Mouse (Mus musculus): Measurements from ENCODE around the gene Ttc33.

The Ttc33 gene

DNA sequence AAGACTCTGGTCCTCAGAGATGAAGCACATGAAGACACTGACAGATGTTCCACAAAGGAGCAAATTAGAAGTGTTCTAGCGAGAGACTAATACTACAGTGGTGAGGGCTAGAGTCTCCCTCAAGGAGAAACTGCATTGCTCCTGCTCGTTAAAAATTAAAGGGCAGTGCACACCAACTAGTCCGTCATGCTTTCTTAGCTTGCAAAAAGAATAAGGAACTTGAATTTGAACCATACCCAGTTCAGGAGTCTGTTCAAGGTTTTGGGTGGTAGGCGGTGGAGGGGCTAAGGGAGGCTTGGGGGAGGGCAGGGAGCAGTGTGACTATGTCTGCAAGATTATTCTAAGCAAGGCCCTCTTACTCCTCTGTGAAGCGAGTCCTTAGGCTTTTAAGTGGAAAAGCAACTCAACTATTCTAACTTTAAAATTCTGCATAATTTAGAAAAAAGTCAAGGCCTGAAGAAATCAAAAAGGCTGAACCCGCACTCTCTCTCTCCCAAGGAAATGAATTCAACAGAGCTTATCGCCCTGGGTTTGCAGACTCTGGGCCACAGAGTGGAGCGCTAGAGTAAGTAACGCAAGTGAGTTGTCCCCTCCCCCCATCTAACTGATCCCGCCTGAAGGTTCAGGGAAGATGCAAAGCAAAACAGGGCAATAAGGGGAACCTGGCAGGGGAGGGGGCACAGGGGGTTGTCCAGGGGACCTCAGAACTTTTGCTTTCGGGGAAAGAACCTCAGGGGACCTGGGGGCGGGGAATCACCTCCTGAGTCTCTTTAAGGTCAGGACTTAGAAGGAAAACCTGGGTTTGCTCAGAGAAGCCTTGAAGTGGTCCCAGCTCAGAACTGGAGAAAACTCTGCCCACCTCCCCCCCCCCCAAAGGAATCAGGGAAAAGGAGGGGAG is 56.2 kb downstream of the Ttc33 start:
- DNase-seq (ENCODE audit: low read depth, low spot score), result peak; percentile 71

DNA sequence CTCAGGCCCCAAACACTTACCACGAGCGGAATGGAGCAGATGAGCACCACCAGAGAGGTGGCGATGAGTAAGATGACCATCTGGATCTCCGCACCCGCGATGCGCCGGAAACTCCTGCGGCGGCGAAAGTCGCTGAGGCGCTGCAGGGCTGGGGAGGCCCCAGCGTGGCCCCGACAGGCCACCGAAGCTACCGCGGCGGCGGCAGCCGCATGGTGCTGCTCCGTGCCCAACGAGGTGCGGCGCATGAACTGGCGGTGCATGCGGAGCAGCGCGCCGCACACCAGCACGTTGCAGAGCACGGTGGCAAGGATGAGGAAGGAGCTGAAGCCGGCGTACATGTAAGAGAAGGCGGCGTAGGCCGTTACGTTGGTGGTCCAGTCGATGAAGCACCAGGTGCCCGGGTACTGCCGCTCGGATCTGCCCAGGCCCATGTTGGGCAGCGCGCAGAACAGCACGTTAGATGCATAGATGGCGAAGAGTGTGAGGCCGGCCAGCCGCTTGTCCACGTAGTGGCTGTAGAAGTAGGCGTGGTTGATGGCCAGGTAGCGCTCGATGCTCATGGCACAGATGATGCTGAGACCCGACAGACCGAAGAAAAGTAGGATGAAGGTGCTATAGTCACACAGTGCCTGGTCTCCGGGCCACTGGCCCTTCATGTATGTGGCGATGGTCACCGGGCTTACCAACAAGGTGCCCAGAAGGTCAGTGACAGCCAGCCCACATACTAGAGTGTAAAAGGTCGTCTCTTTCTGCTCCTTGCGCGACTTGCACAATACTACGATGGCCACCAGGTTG is 57.1 kb downstream of the Ttc33 start:
- peak; percentile 41 for DNase-seq (ENCODE audit: low read depth, low spot score)

DNA sequence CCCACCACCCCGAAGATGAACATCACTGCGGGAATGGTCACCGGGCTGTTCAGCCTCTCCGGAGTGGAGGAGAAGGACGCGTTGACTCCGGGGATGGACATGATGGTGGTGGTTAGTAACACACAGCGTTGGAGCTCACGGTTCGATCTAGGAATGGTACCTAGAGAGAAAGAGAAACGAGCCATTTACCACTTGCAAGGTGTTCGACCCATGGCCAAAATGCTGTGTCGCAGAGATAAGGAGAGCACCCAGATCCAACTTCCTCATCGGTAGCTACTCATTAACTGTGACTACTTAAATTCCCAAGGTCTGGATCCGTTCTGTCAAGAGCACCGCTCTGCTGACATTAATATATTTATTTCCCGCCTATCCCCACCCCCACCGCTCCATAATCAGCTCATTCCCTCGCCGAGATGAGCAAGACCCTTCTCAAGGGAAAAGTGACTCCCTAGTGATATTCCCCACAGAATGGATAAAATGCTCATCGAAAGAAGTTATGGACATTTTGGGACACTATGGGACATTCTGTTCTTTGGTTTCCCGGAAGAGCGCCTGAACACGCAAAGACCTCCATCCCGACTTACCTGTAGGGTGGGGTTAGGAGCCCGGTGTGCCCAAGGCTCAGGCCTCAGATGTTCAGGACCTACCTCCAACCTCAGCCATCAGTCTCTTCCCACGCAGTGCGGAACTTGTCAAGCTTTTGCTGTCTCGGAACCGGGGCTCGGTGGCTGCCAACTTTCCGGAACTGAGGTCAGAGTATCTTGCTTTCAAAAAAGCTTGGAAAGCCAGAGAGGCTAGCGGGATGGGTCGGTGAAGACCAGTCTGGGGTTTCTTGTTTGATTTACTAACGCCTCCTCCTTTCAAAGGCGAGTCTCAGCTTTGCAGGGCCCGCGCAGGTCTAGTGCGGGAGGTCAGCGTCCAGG is 58.0 kb downstream of the Ttc33 start:
- DNase-seq (ENCODE audit: low read depth, low spot score), result no peak

DNA sequence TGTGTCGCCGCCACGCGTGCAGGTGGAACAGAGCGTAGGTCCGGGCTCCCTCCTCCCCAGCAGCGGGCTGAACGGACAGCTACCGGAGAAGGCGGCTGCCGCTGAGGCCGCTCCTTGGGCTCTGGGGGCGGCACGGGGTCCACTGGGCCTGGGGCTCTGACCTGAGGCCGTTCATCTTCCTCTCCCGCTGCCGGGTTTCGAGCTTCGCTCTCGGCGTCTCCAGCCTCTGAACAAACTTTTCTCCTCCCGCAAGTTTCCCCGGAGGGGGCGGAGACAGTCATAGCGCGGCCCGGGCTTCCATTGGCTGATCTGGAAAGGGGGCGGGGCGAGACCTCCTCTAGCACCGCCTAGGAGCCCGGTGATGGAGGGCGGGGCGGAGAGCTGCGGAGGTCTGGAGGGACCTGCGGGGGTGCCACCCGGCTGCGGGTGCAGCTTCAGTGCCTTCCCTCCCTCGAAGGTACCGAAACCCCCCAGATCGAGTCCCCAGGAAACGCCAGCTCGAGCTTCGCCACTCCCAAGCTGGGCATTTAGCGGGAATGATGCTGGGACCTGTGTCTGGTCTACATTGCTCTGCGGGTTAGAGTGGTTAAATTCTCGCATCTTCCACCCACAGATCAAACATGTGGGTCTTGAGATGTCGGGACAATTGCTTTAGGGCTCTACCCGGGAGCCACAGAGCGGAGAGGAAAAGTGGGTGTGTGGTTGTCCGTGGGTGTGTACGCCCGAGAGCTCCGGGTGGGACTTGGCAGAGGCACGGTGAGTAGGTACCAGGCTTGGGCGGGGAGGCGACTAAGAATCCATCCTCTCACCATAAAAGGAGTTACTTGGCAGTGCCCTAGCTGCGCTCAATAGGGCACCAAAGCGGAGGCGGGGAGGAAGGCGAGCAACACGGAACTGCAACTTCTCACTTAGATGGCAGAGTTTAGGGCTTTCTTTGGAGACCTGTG is 58.9 kb downstream of the Ttc33 start, which contains the start of gene Ptger4:
Gene Ptger4, minus strand, starts transcription at position 229 of the 947 bp plus-strand sequence.
- DNase-seq (ENCODE audit: low read depth, low spot score), result peak; percentile 68

DNA sequence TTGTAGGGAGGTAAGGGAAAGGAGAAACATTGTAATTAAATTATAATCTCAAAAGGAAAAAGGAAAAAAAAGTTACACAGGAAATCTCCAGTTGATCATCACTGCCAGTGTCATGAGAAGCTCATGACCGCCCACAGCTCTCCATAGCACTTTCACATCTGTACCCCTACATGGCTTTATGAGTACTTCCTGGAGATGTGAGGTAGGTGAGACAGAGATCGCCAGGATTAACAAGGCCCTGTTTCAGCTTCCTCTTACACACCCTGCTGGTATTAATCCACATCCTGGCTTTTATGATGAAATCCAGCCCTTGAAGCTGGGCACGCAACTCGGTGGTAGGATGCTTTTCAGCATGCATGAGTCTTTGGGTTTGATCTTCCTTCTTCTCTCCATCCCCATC is 64.9 kb downstream of the Ttc33 start:
- DNase-seq (ENCODE audit: low read depth, low spot score), result no peak

DNA sequence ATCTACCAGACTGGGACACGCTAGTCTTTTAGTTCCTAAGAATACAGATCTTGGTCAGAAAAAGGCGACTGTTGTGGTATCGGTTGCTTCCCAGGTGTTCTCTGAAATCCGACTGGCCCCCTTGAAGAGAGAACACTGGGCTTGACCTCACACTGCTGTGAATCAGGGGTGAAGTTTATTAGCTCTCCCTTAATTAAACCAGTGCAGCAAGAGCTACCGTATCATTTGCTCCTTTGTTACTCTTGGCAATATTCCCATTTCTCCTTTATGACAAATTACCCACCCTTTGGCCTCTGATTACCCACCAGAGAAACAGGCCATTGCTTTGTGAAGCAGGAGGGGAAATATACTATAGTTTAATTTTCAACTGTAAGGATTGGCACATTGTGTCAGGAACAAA is 74.9 kb downstream of the Ttc33 start:
- DNase-seq (ENCODE audit: low read depth, low spot score), result no peak

DNA sequence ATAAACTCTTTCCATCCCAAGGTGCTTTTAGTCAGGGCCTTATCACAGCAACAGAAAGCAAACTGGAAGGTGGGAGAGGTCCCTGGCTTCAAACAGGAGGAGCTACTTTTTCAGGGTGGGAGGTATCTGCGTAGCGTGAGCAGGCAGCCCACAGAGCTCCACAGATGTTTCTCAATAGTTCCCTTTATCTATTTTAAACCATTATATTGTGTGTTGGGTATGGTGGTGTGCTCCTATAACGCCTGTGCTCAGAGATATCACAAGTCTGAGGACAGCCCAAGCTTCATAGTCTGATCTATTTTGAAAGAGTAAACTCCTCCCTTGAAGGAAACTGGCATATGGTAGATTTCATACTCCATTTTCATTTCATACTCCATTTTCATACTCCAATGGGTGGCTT is 75.7 kb downstream of the Ttc33 start:
- DNase-seq (ENCODE audit: low read depth, low spot score), result no peak

DNA sequence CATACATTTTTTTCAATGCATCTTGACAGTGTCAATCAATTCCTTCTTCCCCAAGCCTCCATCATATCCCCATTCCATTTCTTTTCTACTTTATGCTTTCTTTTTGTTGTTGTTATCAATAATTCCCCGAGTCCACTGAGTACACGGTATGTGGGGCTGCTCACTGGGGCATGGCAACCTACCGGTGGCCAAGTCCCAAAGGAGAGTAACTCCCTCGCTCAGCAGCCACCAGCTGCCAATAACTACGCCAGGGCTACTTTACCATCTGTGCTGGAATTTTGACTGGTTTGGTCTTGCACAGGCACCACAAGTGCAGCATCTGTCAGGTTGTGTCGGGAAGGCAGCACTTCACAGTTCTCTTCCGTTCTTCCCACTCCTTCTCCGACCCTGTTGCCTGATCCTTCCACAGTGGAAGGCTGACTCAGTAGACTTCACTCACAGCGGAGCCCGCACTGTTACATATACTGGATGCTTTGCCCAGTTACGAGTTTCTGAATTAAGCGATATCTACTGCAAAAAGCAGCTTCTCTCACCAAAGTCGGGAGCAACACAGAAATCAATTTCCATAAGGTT is 76.9 kb downstream of the Ttc33 start:
- peak; percentile 66 for DNase-seq (ENCODE audit: low read depth, low spot score)

DNA sequence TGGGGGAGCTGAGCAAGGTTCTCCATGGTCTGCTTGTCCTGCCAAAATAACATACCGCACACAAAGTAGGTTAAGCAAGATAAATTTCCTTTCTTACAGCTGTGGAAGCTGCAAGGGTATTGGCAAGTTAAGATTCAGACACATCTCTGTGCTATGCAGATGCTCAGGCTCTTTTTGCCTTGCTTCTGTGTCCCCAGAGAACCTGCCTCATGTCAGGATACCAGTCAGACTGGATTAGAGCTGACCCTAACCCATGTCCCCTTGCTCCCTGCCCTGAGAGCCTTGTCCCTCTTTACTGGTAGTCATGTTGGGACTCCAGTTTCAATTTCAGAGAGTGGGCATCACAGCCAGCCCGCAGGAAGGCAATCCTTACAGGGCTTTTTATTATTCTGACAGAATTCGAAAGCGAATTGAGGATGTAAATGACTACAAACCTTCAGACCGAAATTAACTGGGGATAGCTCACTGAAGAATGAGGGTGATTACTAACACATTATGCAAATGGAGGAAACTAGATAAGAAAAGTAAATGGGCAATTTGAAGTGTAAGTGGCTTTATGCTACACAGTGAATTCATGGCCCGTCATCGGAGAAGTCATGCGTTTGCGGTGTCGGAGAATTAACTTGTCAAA is 77.7 kb downstream of the Ttc33 start:
- DNase-seq (ENCODE audit: low read depth, low spot score), result no peak

DNA sequence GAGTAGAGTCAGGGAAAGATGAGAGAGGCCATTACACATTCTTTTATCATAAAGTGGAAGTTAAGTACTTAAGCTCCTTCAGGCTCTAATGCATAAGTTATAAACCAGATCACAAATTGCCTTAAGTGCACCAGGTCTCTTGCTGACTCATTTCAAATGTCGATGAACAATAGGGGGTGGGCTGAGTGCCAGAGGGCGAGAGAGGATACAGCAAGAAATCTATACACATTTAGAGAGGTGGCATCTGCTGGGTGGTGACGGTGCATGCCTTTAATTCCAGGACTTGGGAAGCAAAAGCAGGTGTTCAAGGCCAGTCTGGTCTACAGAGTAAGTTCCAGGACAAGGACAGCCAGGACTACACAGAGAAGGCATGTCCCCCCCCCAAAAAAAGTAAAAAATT is 80.8 kb downstream of the Ttc33 start:
- DNase-seq (ENCODE audit: low read depth, low spot score), result no peak

All from brain, adult 2 months (tissue).